Mouse (Mus musculus) urinary bladder, adult 2 months (tissue): ENCODE measurements around the gene Olfr165. TPM values are rescaled to one million over a fixed set of nuclear protein-coding genes. Genes with fewer than 3 reads are reported as not detected.
"Not testable (repeated sequence)": the region's sequence is repeated elsewhere in the genome, so short reads cannot be mapped to it uniquely, and the experiment has no call there.

Experiments used
- DNase-seq: peaks from one replicate; pipeline ENCODE4 v3.0.0; 2022; ENCODE audit warnings: low spot score
- polyA plus RNA-seq: library from polyadenylated mRNA; depleted of rRNA; stranded (reverse); fragments of >200 nt; gene quantifications from 2 replicates; pipeline ENCODE4 v1.2.3, GENCODE M21; 2012; rRNA removed

The Olfr165 gene
- not detected in 2 replicates for polyA plus RNA-seq

GRCm38 (mm10) chr16:19423034-19423433, at the start of gene Olfr165:
Gene Olfr165 (minus strand): TSS chr16:19423134.
- no peak for DNase-seq

GRCm38 (mm10) chr16:19464365-19464764, 41.4 kb upstream of the Olfr165 start:
- no peak for DNase-seq

DNA sequence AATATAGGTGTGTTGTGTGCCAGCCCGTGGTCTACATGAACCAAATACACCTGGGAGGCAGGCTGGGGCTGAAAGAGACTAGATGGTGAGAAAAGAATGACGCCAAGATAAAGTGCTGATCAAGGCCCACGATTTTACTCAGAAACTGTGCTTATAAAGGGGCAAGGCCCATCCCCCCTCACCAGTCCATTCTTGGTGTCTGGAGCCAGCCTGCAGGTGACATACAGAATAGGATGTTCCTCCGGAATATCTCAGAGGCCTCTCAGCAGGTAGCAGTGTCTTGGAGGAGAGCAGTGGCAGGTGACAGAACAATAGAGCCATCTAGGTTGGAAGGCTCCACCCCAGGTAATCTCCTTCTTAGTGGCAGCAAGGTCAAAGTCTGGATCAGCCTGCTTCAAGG, 35.8 kb upstream of the Olfr165 start:
- DNase-seq = not testable (repeated sequence)

- no peak for DNase-seq
Measured at GRCm38 (mm10) chr16:19387984-19388383, 35.0 kb downstream of the Olfr165 start.

Other genes starting within 250 kb of the Olfr165 start
- gene Olfr164, start 109.1 kb downstream of the Olfr165 start, polyA plus RNA-seq = not detected in 2 replicates
- not detected in 2 replicates for gene Olfr166, start 60.6 kb upstream of the Olfr165 start, polyA plus RNA-seq
- gene Olfr167, start 99.1 kb upstream of the Olfr165 start, polyA plus RNA-seq = not detected in 2 replicates
- gene Olfr168, start 112.4 kb upstream of the Olfr165 start, polyA plus RNA-seq = not detected in 2 replicates
- not detected in 2 replicates for gene Olfr169, start 148.7 kb upstream of the Olfr165 start, polyA plus RNA-seq
- not detected in 2 replicates for gene Olfr170, start 188.7 kb upstream of the Olfr165 start, polyA plus RNA-seq
- not detected in 2 replicates for gene Olfr171, start 206.8 kb upstream of the Olfr165 start, polyA plus RNA-seq